Mouse (Mus musculus): ENCODE results near the gene Igf2bp3. TPM values are rescaled to one million over a fixed set of nuclear protein-coding genes. Genes with fewer than 3 reads are reported as not detected.
"Not testable (repeated sequence)": the region's sequence is repeated elsewhere in the genome, so short reads cannot be mapped to it uniquely, and the experiment has no call there.

Gene Igf2bp3
- 46.5 and 50.5 TPM in 2 replicates for polyA plus RNA-seq (2015; fragmentation: Nextera tagmentation; extraction: Ambion mirVana)

- WGBS, result 1% methylated on average over 58 of the region's 68 CpGs
- H3K4me2 ChIP-seq, result peak within 1 kb of the TSS; percentile 91
- H3K36me3 ChIP-seq, result no peaks in the 10 kb centered on the region
- peak within 1 kb of the TSS; percentile 95 for H3K4me3 ChIP-seq
- peak within 1 kb of the TSS; percentile 98 for H3K27ac ChIP-seq
- peak within 1 kb of the TSS; percentile 94 for H3K9ac ChIP-seq
- peaks cover 2% of the 10 kb centered on the region; the same call in 1 of the 2 replicates for H3K27me3 ChIP-seq
- peak; percentile 83 for ATAC-seq (ENCODE audit: borderline replicate concordance, extremely low read depth, low FRiP score, low TSS enrichment)
- H3K4me1 ChIP-seq, result peaks cover 28% of the 10 kb centered on the region
- no peaks in the 10 kb centered on the region for H3K9me3 ChIP-seq
Measured at GRCm38 (mm10) chr6:49214928-49215747, at the start of gene Igf2bp3. Gene Igf2bp3, minus strand, starts transcription at chr6:49214957.

- H3K36me3 ChIP-seq, H3K9ac ChIP-seq: not testable (repeated sequence)
- H3K4me3 ChIP-seq, result peak overlapping the region; percentile 96; the same call in 1 of the 2 replicates
Measured at GRCm38 (mm10) chr6:49264446-49264845, 49.7 kb upstream of the Igf2bp3 start.

DNA sequence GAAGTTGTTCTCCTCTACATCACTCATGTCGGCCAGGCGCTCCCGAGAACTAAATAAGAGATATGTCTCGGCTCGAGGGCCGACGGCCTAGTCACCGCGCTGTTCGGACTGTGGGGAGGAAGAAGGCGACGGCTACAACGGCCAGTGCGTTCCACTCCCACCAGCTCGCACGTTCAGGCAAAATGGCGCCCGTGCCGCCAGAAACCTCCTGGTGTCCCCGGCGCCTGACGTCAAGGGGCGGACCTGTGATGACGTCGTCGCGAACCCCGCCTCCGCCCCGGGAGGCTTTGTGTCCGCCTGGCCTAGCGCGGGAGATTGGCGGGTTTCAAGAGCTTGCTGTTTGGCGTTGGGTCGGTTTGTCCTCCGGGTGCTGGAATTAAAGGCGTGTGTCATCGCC is 49.1 kb upstream of the Igf2bp3 start, which contains the start of gene Tra2a:
Gene Tra2a, minus strand, starts transcription at position 187 of the 397 bp plus-strand sequence.
- Histone ChIP-seq H3K9ac (peak within 1 kb of the TSS; percentile 98), H3K4me1 (peaks cover 25% of the 10 kb centered on the region), H3K27ac (peak within 1 kb of the TSS; percentile 98), H3K4me2 (peak within 1 kb of the TSS; percentile 58), H3K27me3 (no peaks in the 10 kb centered on the region), H3K9me3 (no peaks in the 10 kb centered on the region), H3K4me3 (peak within 1 kb of the TSS; percentile 96), H3K36me3 (no peaks in the 10 kb centered on the region)
- under 1% methylated on average over 39 of the region's 39 CpGs for WGBS
- ATAC-seq (ENCODE audit: borderline replicate concordance, extremely low read depth, low FRiP score, low TSS enrichment), result peak; percentile 97

More at GRCm38 (mm10) chr6:49264446-49264845, 49.7 kb upstream of the Igf2bp3 start:
- ATAC-seq (ENCODE audit: borderline replicate concordance, extremely low read depth, low FRiP score, low TSS enrichment); H3K9me3 ChIP-seq; H3K27me3 ChIP-seq: not testable (repeated sequence)
- H3K4me2 ChIP-seq, result peak overlapping the region; percentile 58
- 82% methylated on average over 7 of the region's 7 CpGs for WGBS
- peak overlapping the region; percentile 98; the same call in 1 of the 2 replicates for H3K27ac ChIP-seq
- H3K4me1 ChIP-seq, result peaks cover 25% of the 10 kb centered on the region

DNA sequence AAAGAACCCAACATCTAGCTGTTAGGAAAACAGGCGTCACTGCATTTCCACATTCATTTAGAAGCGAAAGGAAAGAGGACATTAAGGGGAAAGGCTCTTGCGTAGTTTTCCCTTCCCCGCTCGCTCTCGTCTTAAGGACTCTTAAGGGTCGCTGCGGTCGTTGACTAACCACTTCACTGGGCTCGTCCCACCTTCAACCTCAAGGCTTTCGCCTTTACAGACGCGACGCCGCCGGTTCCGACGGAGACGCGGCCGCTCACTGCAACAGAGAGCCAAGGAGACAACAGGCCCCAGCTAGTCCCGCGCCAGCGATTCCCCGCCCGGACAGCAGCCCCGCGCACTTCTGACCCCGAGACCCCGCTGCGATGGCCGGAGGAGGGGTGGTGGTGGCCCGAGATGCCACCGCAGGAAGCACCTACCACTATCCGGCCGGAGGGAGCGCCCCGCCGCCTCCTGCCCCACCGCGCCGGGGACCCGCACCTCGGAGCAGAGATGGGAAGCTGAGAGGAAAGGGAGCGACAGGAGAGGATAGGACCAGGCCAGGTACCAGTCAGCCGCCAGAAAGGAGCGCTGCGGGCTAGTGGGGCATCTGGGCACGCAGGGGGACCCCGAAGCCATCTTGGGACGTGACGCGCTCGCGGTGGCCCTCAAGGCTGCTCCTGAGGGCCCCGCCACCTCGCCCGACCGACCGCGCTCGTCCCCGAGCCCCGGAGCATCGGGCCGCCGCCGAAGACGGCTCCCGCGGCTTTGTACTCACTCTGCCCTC is 48.5 kb upstream of the Igf2bp3 start:
- peak; percentile 77 for ATAC-seq (ENCODE audit: borderline replicate concordance, extremely low read depth, low FRiP score, low TSS enrichment)
- H3K9me3 ChIP-seq, result no peaks in the 10 kb centered on the region
- H3K27ac ChIP-seq, result peak overlapping the region; percentile 98
- peak overlapping the region; percentile 58 for H3K4me2 ChIP-seq
- under 1% methylated on average over 61 of the region's 71 CpGs for WGBS
- no peaks in the 10 kb centered on the region for H3K36me3 ChIP-seq
- no peaks in the 10 kb centered on the region for H3K27me3 ChIP-seq
- peak overlapping the region; percentile 96 for H3K4me3 ChIP-seq
- H3K9ac ChIP-seq, result peak overlapping the region; percentile 98
- H3K4me1 ChIP-seq, result peaks cover 25% of the 10 kb centered on the region

DNA sequence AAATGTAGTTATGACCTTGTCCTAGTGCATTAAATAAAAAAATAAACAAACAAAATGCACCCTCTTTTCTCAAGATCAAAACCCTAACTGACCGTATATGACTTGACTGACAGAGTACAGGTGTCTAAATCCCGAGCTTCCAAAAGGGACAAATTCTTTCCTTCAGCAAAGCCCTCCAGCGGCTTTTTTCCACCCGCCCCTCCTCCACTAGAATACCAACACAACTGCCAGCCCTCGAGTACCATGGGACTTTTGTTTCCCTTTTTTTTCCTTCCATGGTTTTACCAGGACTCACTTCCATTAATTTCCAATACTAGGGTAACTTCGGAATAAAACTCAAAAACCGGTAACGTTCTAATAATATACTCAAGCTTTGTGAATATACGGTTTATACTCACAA is 47.7 kb upstream of the Igf2bp3 start:
- H3K4me3 ChIP-seq, result peak overlapping the region; percentile 96
- no peaks in the 10 kb centered on the region for H3K9me3 ChIP-seq
- no peaks in the 10 kb centered on the region for H3K27me3 ChIP-seq
- no peak overlapping the region for H3K27ac ChIP-seq
- peak overlapping the region; percentile 58 for H3K4me2 ChIP-seq
- H3K4me1 ChIP-seq, result peaks cover 31% of the 10 kb centered on the region
- H3K36me3 ChIP-seq, result no peaks in the 10 kb centered on the region
- no peak for ATAC-seq (ENCODE audit: borderline replicate concordance, extremely low read depth, low FRiP score, low TSS enrichment)
- peak overlapping the region; percentile 98 for H3K9ac ChIP-seq
- 0% methylated on average over 9 of the region's 9 CpGs for WGBS

GRCm38 (mm10) chr6:49259711-49260110 is 45.0 kb upstream of the Igf2bp3 start:
- no peak for ATAC-seq (ENCODE audit: borderline replicate concordance, extremely low read depth, low FRiP score, low TSS enrichment)
- H3K27me3 ChIP-seq, result no peaks in the 10 kb centered on the region
- 53% methylated on average over 5 of the region's 5 CpGs for WGBS
- no peak overlapping the region for H3K4me2 ChIP-seq
- peaks cover 31% of the 10 kb centered on the region for H3K4me1 ChIP-seq
- no peak overlapping the region for H3K27ac ChIP-seq
- no peaks in the 10 kb centered on the region for H3K36me3 ChIP-seq
- no peaks in the 10 kb centered on the region for H3K9me3 ChIP-seq
- no peak overlapping the region for H3K9ac ChIP-seq
- H3K4me3 ChIP-seq, result no peak overlapping the region

- Histone ChIP-seq H3K9me3 (no peaks in the 10 kb centered on the region), H3K4me3 (no peak overlapping the region), H3K4me2 (no peak overlapping the region), H3K27ac (no peak overlapping the region), H3K9ac (no peak overlapping the region), H3K27me3 (no peaks in the 10 kb centered on the region), H3K4me1 (peaks cover 31% of the 10 kb centered on the region), H3K36me3 (no peaks in the 10 kb centered on the region)
- 89% methylated on average over 2 of the region's 2 CpGs for WGBS
- ATAC-seq (ENCODE audit: borderline replicate concordance, extremely low read depth, low FRiP score, low TSS enrichment), result no peak
Measured at GRCm38 (mm10) chr6:49257880-49258279, 43.1 kb upstream of the Igf2bp3 start.

DNA sequence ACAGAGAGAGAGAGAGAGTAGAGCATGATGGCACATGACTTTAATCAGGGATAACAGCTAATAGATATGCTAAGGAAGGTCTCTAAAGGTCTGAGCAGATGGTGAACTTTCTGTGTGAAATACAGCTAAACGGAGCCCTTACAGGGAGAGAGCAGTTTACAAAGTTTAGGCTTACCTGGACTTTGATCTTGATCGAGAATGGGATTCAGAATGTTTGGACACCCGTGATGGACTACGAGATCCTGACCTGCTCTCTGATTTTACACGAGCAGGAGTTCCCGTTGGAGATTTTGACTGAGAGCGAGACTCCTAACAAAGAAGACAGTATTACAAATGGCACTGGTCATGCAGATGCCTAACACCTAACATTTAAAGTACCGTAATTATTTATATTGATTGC is 37.5 kb upstream of the Igf2bp3 start:
- Histone ChIP-seq H3K36me3 (peaks cover 44% of the 10 kb centered on the region), H3K27ac (no peak overlapping the region), H3K9ac (no peak overlapping the region), H3K4me2 (no peak overlapping the region), H3K4me1 (no peaks in the 10 kb centered on the region), H3K9me3 (no peaks in the 10 kb centered on the region), H3K4me3 (no peak overlapping the region), H3K27me3 (no peaks in the 10 kb centered on the region)
- ATAC-seq (ENCODE audit: borderline replicate concordance, extremely low read depth, low FRiP score, low TSS enrichment), result no peak
- WGBS, result 85% methylated on average over 8 of the region's 8 CpGs

GRCm38 (mm10) chr6:49251199-49251598 is 36.4 kb upstream of the Igf2bp3 start:
- 95% methylated on average over 2 of the region's 2 CpGs for WGBS
- H3K36me3 ChIP-seq, result peaks cover 51% of the 10 kb centered on the region

DNA sequence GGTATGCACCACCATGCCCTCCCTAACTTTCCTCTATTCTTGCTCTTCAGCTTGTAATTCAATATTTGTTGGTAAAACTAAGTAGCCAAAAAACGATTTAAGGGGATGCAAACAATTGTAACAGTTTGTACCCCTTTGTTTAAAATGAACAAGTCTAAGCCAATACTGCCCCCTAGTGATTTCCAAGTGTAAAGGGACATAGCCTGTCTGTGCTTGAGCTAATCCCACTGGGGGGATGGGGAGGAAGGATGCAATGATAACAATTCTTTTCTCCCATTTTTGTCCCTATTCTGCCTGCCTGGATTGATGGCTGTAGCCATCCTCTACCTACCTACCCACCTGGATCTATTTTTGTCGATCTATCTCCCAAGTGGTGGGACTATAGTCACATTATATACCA is 32.5 kb upstream of the Igf2bp3 start:
- no peak overlapping the region for H3K9ac ChIP-seq
- no peak overlapping the region for H3K27ac ChIP-seq
- no peak for ATAC-seq (ENCODE audit: borderline replicate concordance, extremely low read depth, low FRiP score, low TSS enrichment)
- WGBS, result 55% methylated on average over 2 of the region's 2 CpGs
- H3K4me2 ChIP-seq, result no peak overlapping the region
- no peak overlapping the region for H3K4me3 ChIP-seq
- H3K27me3 ChIP-seq, result no peaks in the 10 kb centered on the region
- no peaks in the 10 kb centered on the region for H3K4me1 ChIP-seq
- peaks cover 82% of the 10 kb centered on the region for H3K36me3 ChIP-seq
- no peaks in the 10 kb centered on the region for H3K9me3 ChIP-seq

More at GRCm38 (mm10) chr6:49251199-49251598, 36.4 kb upstream of the Igf2bp3 start:
- Histone ChIP-seq H3K9me3 (no peaks in the 10 kb centered on the region), H3K9ac (no peak overlapping the region), H3K4me2 (no peak overlapping the region), H3K4me3 (no peak overlapping the region), H3K27ac (no peak overlapping the region), H3K27me3 (no peaks in the 10 kb centered on the region), H3K4me1 (no peaks in the 10 kb centered on the region)
- no peak for ATAC-seq (ENCODE audit: borderline replicate concordance, extremely low read depth, low FRiP score, low TSS enrichment)

DNA sequence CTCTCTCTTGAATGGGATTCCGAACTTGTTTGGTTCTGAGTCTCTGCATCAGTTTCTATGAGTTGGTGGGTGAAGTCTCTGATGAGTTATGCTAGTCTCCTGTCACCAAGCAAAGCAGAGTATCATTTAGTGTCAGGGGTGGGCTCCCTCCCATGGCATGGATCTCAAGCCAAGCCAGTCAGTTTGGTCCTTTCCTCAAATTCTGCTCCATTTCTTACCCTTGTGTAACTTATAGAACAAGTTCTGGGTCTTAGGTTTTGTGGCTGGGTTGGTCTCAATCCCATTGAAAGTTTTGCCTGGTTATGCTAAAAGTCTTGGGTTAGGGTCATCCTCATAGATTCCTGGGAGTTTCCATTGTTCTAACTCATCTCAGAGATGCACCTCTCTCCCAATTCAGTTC is 27.6 kb upstream of the Igf2bp3 start:
- Histone ChIP-seq H3K27ac (no peak overlapping the region), H3K27me3 (no peaks in the 10 kb centered on the region), H3K36me3 (peaks cover 46% of the 10 kb centered on the region), H3K9ac (no peak overlapping the region), H3K4me3 (no peak overlapping the region), H3K4me1 (no peaks in the 10 kb centered on the region), H3K9me3 (no peaks in the 10 kb centered on the region), H3K4me2 (no peak overlapping the region)
- ATAC-seq (ENCODE audit: borderline replicate concordance, extremely low read depth, low FRiP score, low TSS enrichment), result no peak
- 85% methylated on average over 1 of the region's 1 CpGs for WGBS

DNA sequence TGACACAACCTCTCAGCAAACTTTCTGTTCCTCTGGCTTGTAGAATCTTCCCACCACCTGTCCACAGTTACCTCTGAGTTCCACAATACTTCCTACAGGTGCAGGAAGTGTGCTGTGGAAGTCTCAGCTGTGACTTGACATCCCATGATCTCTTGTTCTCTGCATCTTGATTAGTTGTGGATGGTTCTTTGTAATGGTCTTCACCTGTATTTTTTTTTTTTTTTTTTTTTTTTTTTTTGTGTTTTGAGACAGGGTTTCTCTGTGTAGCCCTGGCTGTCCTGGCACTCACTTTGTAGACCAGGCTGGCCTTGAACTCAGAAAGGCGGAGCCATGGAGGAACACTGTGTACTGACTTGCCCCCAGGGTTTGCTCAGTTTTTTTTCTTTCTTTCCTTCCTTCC is 26.8 kb upstream of the Igf2bp3 start:
- Histone ChIP-seq H3K27me3 (no peaks in the 10 kb centered on the region), H3K27ac (no peak overlapping the region), H3K9ac (no peak overlapping the region), H3K4me3 (no peak overlapping the region), H3K4me1 (no peaks in the 10 kb centered on the region), H3K4me2 (no peak overlapping the region), H3K36me3 (peaks cover 43% of the 10 kb centered on the region), H3K9me3 (no peaks in the 10 kb centered on the region)
- ATAC-seq (ENCODE audit: borderline replicate concordance, extremely low read depth, low FRiP score, low TSS enrichment), result no peak
- 94% methylated on average over 1 of the region's 1 CpGs for WGBS
